Mouse (Mus musculus) midbrain, embryonic 11.5 days (tissue): Measurements from ENCODE around the gene Bub1b. TPM values are rescaled to one million over a fixed set of nuclear protein-coding genes. Genes with fewer than 3 reads are reported as not detected.
"Not testable (repeated sequence)": the region's sequence is repeated elsewhere in the genome, so short reads cannot be mapped to it uniquely, and the experiment has no call there.

Experiments
- ATAC-seq: fragments of 200-750 bp; cut with Nextera tagmentation; 2 replicates; pipeline ENCODE4 v1.8.0; 2017; ENCODE audit warnings: moderate TSS enrichment, moderate library complexity; ENCODE audit not compliant: low FRiP score
- DNase-seq: peaks from one replicate; pipeline ENCODE4 v3.0.0; 2015; ENCODE audit warnings: low spot score; ENCODE audit errors: missing footprints
- H3K27ac ChIP-seq: fragments of 300-500 bp; sonication (generic); 2 replicates; pipeline ENCODE4 v1.5.1; 2014; ENCODE audit warnings: low read depth, low read length
- H3K27me3 ChIP-seq: fragments of 300-500 bp; sonication (generic); 2 replicates; pipeline ENCODE4 v1.6.1; 2014; ENCODE audit warnings: mild to moderate bottlenecking, low read length, moderate library complexity, mixed read lengths; ENCODE audit not compliant: control insufficient read depth, insufficient read depth
- H3K36me3 ChIP-seq: fragments of 300-500 bp; sonication (generic); 2 replicates; pipeline ENCODE4 v1.6.1; 2014; ENCODE audit warnings: mild to moderate bottlenecking, low read length, moderate library complexity, mixed read lengths; ENCODE audit not compliant: control insufficient read depth, insufficient read depth
- H3K4me1 ChIP-seq: fragments of 300-500 bp; sonication (generic); 2 replicates; pipeline ENCODE4 v1.6.1; 2014; ENCODE audit warnings: low read length; ENCODE audit not compliant: control insufficient read depth, insufficient read depth
- H3K4me2 ChIP-seq: fragments of 300-500 bp; sonication (generic); 2 replicates; pipeline ENCODE4 v1.6.1; 2014; ENCODE audit warnings: mild to moderate bottlenecking, moderate library complexity
- H3K4me3 ChIP-seq: fragments of 300-500 bp; sonication (generic); 2 replicates; pipeline ENCODE4 v1.5.1; 2014; ENCODE audit warnings: low read depth, low read length
- H3K9ac ChIP-seq: fragments of 300-500 bp; sonication (generic); 2 replicates; pipeline ENCODE4 v1.6.1; 2014; ENCODE audit warnings: low read length
- H3K9me3 ChIP-seq: fragments of 300-500 bp; sonication (generic); 2 replicates; pipeline ENCODE4 v1.6.1; 2016; ENCODE audit warnings: low read length; ENCODE audit not compliant: control insufficient read depth
- WGBS: fragments of 180-500 bp; shearing (Covaris S2); extraction: QIAGEN DNeasy Blood & Tissue Kit; methylation state at CpG from one replicate; pipeline ENCODE4 v1.1.7; 2014; 5-methylcytosine and 5-hydroxymethylcytosine counted together
- polyA plus RNA-seq: library from polyadenylated mRNA; unstranded; fragments of >200 nt; fragmentation: Nextera tagmentation; extraction: Ambion mirVana; gene quantifications from 2 replicates; pipeline ENCODE4 v1.2.1, GENCODE M21; 2014

Bub1b gene
- polyA plus RNA-seq, 1 experiment from 2014 or later: 115 TPM

DNA sequence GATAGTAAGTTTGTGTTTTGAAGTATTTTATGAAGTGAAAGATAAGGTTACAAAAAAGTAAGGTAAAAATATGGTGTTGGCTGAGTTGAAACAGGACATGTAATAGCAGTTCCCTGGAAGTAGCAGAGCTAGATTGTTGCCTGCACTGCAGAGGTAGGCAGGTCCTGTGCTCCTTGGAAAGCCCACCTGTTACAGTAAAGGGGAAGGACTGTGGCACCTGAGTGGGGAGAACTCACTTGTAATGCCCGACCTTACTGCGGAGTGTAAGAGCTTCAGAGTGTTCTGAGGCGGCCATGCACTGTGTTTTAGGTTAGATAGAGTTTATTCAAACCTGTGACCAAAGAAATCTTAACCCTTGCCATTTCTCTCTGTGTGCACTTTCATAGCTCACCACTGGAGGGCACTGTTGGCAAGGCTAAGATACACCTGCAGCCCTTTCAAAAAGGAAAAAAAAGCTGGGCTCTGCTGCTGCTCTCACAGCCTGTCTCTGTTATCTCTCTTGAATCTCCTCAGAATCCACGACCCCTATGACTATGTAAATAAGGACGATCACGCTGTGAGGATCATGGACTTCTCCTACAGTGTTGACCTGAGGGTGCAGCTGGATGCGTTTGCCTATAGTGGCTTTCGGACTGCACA lies 40.0 kb downstream of the Bub1b start:
- peaks cover 24% of the 10 kb centered on the region for H3K36me3 ChIP-seq
- WGBS: 46% methylated on average over 8 of the region's 8 CpGs
- ATAC-seq: peak; percentile 72; the same call in 1 of the 2 replicates

DNA sequence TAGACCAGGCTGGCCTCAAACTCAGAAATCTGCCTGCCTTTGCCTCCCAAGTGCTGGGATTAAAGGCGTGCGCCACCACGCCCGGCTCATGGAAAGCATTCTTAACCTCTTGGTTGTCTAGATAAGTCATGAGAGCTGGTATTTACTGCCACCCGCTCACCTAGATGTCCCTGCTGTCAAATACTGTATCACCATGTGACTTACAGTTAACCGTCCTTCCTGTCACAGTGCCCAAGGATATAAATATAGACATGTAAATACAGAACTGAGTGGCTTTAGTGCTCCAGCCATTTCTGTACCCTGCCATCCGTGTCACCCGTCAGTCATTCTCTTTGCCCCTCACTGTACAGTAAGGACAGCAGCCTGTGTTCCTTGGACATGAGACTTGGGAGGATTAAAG lies 40.7 kb downstream of the Bub1b start:
- 96% methylated on average over 8 of the region's 8 CpGs for WGBS
- H3K9me3 ChIP-seq: no peaks in the 10 kb centered on the region
- no peak overlapping the region for H3K9ac ChIP-seq
- no peak overlapping the region for H3K4me2 ChIP-seq
- no peak overlapping the region for H3K27ac ChIP-seq
- H3K36me3 ChIP-seq: peaks cover 27% of the 10 kb centered on the region
- no peak overlapping the region for H3K4me3 ChIP-seq
- DNase-seq (no peak), ATAC-seq (no peak)
- H3K27me3 ChIP-seq: no peaks in the 10 kb centered on the region
- no peaks in the 10 kb centered on the region for H3K4me1 ChIP-seq

More for the DNA sequence above, 40.0 kb downstream of the Bub1b start:
- Histone ChIP-seq H3K9ac (no peak overlapping the region), H3K4me3 (no peak overlapping the region), H3K9me3 (no peaks in the 10 kb centered on the region), H3K4me2 (no peak overlapping the region), H3K27ac (no peak overlapping the region), H3K4me1 (no peaks in the 10 kb centered on the region), H3K27me3 (no peaks in the 10 kb centered on the region)
- DNase-seq: peak; percentile 99

DNA sequence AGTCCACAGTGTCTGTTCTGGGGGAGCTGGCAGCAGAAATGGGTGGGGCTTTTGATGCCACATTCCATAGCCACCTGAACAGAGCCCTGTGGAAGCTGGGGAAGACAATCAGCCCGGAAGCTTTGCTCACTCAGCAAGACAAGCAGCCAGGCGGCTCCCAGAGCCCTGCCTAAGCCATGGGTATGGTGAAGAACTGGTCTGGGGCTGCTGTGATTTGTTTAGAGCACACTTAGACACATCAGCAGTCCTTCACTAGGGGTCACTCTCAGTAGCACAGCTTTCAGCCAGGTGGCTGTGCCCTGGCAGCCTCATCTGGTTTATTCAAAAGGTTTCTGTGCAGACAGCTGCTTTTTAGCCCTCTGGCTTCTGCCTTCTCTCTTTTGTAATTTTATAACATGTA lies 43.1 kb downstream of the Bub1b start:
- Histone ChIP-seq H3K9me3 (no peaks in the 10 kb centered on the region), H3K36me3 (peaks cover 25% of the 10 kb centered on the region), H3K9ac (no peak overlapping the region), H3K27ac (no peak overlapping the region), H3K4me3 (no peak overlapping the region), H3K27me3 (no peaks in the 10 kb centered on the region), H3K4me2 (no peak overlapping the region), H3K4me1 (no peaks in the 10 kb centered on the region)
- ATAC-seq: no peak
- WGBS: 63% methylated on average over 2 of the region's 2 CpGs
- no peak for DNase-seq

DNA sequence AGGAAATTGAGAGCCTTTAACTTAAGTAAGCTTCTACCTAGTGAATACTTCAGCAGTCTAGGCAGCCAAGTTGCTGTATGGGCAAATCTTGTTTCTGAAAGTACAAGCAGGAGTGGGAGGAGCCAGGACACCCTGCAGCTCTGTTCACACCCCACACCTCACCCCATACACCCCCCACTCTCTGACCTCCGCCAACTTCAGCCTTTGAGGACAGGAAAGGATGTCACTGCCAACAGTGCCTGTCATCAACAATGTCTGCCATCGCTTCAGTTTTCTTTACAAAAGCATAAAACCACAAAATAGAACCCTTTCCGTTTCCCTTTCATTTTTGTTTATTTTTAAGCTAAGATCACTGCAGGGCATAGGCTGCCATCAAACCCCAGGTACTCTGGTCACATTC lies 44.4 kb downstream of the Bub1b start:
- Histone ChIP-seq H3K9ac (no peak overlapping the region), H3K9me3 (no peaks in the 10 kb centered on the region), H3K36me3 (peaks cover 25% of the 10 kb centered on the region), H3K4me1 (no peaks in the 10 kb centered on the region), H3K4me3 (no peak overlapping the region), H3K4me2 (no peak overlapping the region), H3K27ac (no peak overlapping the region), H3K27me3 (no peaks in the 10 kb centered on the region)
- no peak for DNase-seq
- 86% methylated on average over 3 of the region's 3 CpGs for WGBS
- no peak for ATAC-seq

DNA sequence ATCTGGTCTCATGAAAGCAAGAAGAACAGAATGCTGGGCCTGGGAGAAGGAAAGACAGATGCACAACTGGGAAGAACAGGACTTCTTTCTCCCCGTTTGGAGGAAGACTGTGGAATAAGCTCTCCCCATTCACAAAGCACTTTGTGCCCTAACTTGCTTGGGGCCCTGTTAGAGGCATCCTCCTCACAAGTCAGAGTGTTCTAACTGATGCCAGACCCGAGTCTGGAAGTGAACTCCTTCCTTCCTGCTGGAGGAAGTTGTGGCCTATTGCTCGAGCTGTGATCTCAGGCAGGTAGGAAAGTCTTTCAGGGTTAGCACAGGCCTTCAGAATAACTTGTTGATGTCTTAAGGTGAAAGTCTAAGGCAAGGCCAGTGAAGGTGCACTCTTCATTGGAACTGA lies 44.9 kb downstream of the Bub1b start:
- 82% methylated on average over 3 of the region's 3 CpGs for WGBS
- H3K36me3 ChIP-seq: peaks cover 25% of the 10 kb centered on the region

DNA sequence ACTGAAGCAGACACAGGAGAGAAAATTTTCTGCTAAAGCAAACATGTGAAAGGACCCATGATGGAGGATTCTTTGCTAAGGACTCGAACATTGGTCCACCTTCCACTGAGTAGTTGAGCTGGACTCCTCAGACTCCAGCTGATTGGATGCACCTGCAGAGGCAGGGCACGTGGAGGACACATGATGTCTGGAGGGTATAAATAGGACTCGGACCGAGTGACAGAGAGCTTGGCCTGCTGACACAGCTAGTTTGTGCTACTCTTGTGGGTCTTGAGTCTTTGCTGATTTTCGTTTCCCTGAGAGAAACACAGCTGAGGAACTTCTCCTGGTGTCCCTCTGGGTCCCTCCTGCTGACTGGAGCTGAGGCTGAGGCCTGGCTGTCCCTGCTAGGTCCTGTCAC lies 48.7 kb downstream of the Bub1b start:
- Histone ChIP-seq H3K4me3 (no peak overlapping the region), H3K36me3 (peaks cover 18% of the 10 kb centered on the region), H3K9me3 (no peaks in the 10 kb centered on the region), H3K9ac (no peak overlapping the region), H3K27me3 (no peaks in the 10 kb centered on the region), H3K4me2 (no peak overlapping the region), H3K27ac (no peak overlapping the region), H3K4me1 (no peaks in the 10 kb centered on the region)
- ATAC-seq: no peak
- WGBS: 98% methylated on average over 5 of the region's 5 CpGs
- DNase-seq: no peak

More for the DNA sequence above, 44.9 kb downstream of the Bub1b start:
- Histone ChIP-seq H3K27me3 (no peaks in the 10 kb centered on the region), H3K4me3 (no peak overlapping the region), H3K9ac (no peak overlapping the region), H3K4me2 (no peak overlapping the region), H3K27ac (no peak overlapping the region), H3K4me1 (no peaks in the 10 kb centered on the region), H3K9me3 (no peaks in the 10 kb centered on the region)
- DNase-seq (no peak), ATAC-seq (no peak)

DNA sequence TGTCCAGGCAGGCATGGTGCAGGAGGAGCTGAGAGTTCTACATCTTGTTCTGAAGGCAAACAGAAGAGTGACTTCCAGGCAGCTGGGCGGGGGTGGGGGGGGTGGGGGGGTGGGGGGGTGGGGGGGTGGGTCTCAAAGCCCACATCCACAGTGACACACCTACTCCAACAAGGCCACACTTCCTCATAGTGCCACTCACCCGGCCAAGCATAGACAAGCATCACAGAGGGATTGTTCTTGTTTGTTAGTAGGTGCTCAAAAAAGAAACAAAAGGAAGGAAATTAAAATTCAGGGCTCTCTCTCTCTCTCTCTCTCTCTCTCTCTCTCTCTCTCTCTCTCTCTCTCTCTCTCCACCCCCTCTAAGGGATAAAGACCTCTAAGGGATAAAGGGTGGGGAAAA lies 52.7 kb downstream of the Bub1b start:
- not testable (repeated sequence) for ATAC-seq, H3K4me3 ChIP-seq, H3K9ac ChIP-seq, H3K4me2 ChIP-seq, DNase-seq, H3K4me1 ChIP-seq, H3K27ac ChIP-seq, H3K27me3 ChIP-seq, H3K36me3 ChIP-seq, H3K9me3 ChIP-seq
- 75% methylated on average over 2 of the region's 2 CpGs for WGBS

DNA sequence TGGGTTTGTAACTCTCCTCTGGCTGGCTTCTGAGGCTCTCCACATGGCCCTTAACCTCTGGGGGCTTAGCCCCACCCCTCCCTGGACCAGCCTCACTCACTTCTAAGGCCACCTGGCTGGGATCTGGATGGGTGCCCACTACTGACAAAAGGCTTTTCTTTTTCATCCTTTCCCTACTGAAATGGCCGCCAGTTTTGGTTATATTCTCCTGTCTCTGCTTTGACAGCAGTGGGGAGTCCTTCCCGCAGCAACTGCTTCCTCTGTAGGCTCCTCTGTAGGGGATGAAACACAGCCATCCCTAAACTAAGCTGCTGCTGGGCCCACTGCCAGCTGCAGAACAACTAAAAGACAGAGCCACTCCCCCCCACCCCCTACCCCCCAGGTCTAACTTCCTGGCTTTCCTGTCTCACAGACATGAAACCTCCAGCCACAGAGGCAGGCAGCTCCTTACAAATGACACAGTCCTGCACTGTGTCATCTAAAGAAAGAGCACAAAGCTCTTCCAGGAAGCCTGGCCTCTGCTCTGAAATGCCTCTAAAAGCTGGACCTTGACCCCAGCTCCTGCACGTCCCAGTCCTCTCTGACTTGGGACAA lies 58.8 kb downstream of the Bub1b start:
- no peak for DNase-seq
- H3K36me3 ChIP-seq: no peaks in the 10 kb centered on the region; the same call in 1 of the 2 replicates
- H3K4me3 ChIP-seq: no peak overlapping the region
- no peak for ATAC-seq
- H3K4me1 ChIP-seq: peaks cover 8% of the 10 kb centered on the region
- WGBS: 26% methylated on average over 3 of the region's 3 CpGs
- H3K4me2 ChIP-seq: no peak overlapping the region
- H3K9ac ChIP-seq: 0 out of 2 replicates have a peak overlapping the region, but pooled peaks have one; percentile 5
- no peak overlapping the region; the same call in 1 of the 2 replicates for H3K27ac ChIP-seq
- H3K27me3 ChIP-seq: no peaks in the 10 kb centered on the region
- H3K9me3 ChIP-seq: no peaks in the 10 kb centered on the region

DNA sequence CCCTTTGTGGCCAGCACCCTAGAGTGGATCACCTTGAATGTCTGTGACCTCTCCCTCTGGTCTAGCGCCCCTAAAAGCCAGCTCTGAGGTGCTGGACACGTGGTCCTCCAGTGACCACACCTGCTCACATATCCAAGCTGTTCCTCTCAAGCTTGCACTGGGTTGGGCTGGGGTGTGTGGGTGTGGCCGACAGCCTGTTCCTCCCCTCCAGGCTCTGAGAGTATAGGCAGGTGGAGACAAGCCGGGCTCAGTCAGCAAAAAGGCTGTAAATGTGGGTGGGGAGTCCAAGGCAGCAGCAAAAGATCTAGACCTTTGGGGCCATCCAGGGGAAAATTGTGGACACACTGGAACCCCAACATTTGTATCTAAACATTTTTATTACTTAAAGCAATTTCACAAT lies 60.4 kb downstream of the Bub1b start:
- Histone ChIP-seq H3K9me3 (no peaks in the 10 kb centered on the region), H3K4me1 (peaks cover 15% of the 10 kb centered on the region), H3K4me2 (no peak overlapping the region), H3K27me3 (peaks cover 7% of the 10 kb centered on the region), H3K27ac (no peak overlapping the region), H3K36me3 (no peaks in the 10 kb centered on the region), H3K9ac (no peak overlapping the region), H3K4me3 (no peak overlapping the region)
- WGBS: 64% methylated on average over 4 of the region's 4 CpGs
- ATAC-seq: no peak
- no peak for DNase-seq
